Mouse (Mus musculus) megakaryocyte, embryonic 14.5 days (primary cell): ENCODE data around the gene Fgd5.

Experiments
- FLI1 ChIP-seq: IDR thresholded peaks from 2 replicates; pipeline ENCODE4 v1.6.1; 2012; ENCODE audit warnings: low read length, inconsistent platforms, mixed read lengths
- GATA1 ChIP-seq: IDR thresholded peaks from 3 replicates; pipeline ENCODE4 v1.6.1; 2012; ENCODE audit warnings: mixed read lengths, low read length, inconsistent platforms, borderline replicate concordance

DNA sequence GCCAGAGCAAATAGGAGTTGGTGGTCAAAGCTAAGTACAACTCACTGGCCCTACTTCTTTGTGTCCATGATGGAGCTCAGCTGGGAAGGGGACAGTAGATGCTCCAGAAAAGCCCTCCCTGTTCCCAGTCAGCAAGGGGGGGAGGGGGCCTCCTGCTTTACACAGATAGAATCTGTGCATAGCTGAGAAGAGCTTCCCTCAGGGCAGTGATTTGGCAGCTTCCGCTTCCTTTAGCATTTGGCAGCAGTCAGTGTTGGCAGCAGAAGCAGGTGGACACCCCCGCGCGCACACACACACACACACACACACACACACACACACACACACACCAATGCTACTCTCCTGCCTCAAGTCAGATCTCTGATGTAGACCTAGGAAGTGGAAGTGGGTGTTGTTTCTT is 63.4 kb downstream of the Fgd5 start:
- TF ChIP-seq GATA1 = no peak
- TF ChIP-seq FLI1 = no peak
